Mouse (Mus musculus) midbrain, embryonic 15.5 days (tissue): ENCODE results near the gene Parn. TPM values are rescaled to one million over a fixed set of nuclear protein-coding genes. Genes with fewer than 3 reads are reported as not detected.
"Not testable (repeated sequence)": the region's sequence is repeated elsewhere in the genome, so short reads cannot be mapped to it uniquely, and the experiment has no call there.

ENCODE experiments used
- ATAC-seq: fragments of 200-750 bp; cut with Nextera tagmentation; replicated peaks from 2 replicates; pipeline ENCODE4 v1.8.0; 2017; ENCODE audit warnings: moderate TSS enrichment
- H3K27ac ChIP-seq: fragments of 300-500 bp; sonication (generic); 2 replicates; pipeline ENCODE4 v1.5.1; 2015; ENCODE audit warnings: mild to moderate bottlenecking, inconsistent platforms
- H3K27me3 ChIP-seq: fragments of 300-500 bp; sonication (generic); replicated peaks from 2 replicates; pipeline ENCODE4 v1.6.1; 2015; ENCODE audit warnings: inconsistent platforms
- H3K36me3 ChIP-seq: fragments of 300-500 bp; sonication (generic); replicated peaks from 2 replicates; pipeline ENCODE4 v1.6.1; 2015; ENCODE audit warnings: inconsistent platforms
- H3K4me1 ChIP-seq: fragments of 300-500 bp; sonication (generic); 2 replicates; pipeline ENCODE4 v1.6.1; 2015; ENCODE audit warnings: inconsistent platforms
- H3K4me2 ChIP-seq: fragments of 300-500 bp; sonication (generic); 2 replicates; pipeline ENCODE4 v1.6.1; 2015; ENCODE audit warnings: inconsistent platforms, mild to moderate bottlenecking, moderate library complexity
- H3K4me3 ChIP-seq: fragments of 300-500 bp; sonication (generic); 2 replicates; pipeline ENCODE4 v1.5.1; 2015; ENCODE audit warnings: mild to moderate bottlenecking, inconsistent platforms
- H3K9ac ChIP-seq: fragments of 300-500 bp; sonication (generic); 2 replicates; pipeline ENCODE4 v1.6.1; 2015; ENCODE audit warnings: mild to moderate bottlenecking, inconsistent platforms
- H3K9me3 ChIP-seq: fragments of 300-500 bp; sonication (generic); 2 replicates; pipeline ENCODE4 v1.6.1; 2016; ENCODE audit warnings: inconsistent platforms
- WGBS: fragments of 180-500 bp; shearing (Covaris S2); methylation state at CpG from one replicate; pipeline ENCODE4 v1.1.7; 2015; ENCODE audit warnings: mixed read lengths; 5-methylcytosine and 5-hydroxymethylcytosine counted together
- polyA plus RNA-seq: library from polyadenylated mRNA; unstranded; fragments of >200 nt; fragmentation: Nextera tagmentation; extraction: Ambion mirVana; gene quantifications from 2 replicates; pipeline ENCODE4 v1.2.1, GENCODE M21; 2015

Parn gene
- polyA plus RNA-seq, 1 experiment from 2014 or later = 31.2 TPM

DNA sequence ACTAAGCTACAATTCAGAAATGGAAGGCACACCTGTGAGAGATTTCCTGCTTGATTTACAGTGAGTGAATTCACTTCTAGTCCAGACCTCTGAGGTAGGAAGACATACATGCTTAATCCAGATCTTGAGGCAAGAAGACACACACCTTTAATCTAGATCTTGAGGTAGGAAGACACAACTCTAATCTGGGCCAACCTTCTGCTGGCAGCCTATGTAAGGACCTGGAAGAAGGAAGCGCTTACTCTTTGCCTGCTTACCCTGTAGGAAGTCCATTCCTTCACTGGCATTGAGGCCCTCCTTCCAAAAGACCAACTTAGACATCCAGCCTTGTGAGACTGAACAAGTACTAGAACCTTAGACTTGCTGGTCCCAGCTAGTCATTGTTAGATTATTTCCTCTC is 1.3 kb upstream of the Parn start:
- Histone ChIP-seq H3K4me3 (no peak overlapping the region), H3K9ac (no peak overlapping the region), H3K36me3 (peaks cover 6% of the 10 kb centered on the region; the same call in 1 of the 2 replicates), H3K4me1 (peaks cover 22% of the 10 kb centered on the region), H3K27me3 (no peaks in the 10 kb centered on the region), H3K9me3 (no peaks in the 10 kb centered on the region), H3K27ac (no peak overlapping the region), H3K4me2 (no peak overlapping the region)
- no peak for ATAC-seq
- 97% methylated on average over 1 of the region's 1 CpGs for WGBS

DNA sequence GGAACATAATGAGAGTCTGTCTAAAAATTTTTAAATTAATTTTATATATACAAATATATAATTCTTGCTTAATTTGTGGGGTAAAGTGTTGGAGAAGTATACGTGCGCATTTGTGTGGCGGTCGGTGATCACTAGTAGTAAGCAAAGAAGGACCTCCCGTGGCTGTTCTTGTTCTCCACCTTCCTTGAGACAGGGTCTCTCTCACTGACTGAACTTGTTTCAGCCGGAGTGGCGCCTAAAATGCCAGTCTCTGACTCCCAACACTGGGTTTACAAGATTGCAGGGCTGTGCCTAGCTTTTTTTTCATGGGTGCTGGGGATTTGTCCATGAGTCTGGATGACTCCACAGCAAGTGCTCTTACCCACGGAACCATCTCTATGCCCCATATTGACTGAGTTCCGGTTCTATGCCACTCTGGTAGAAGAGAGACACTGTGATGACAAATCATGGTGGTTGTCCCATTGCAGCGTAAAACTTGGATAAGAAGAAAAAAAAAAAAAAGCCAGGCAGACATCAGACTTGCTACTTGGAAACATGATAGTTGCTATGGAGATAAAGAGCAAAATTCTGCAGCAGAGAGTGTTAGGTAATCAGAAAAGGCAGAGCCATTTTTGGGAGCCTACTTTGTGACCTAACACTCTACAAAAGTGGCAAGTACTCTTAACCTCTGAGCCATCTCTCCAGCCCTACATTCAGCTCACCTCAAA is 585 bp upstream of the Parn start:
- peaks cover 22% of the 10 kb centered on the region for H3K4me1 ChIP-seq
- 0 out of 2 replicates have a peak, but pooled peaks have one; percentile 4 for ATAC-seq
- WGBS = 81% methylated on average over 10 of the region's 10 CpGs

DNA sequence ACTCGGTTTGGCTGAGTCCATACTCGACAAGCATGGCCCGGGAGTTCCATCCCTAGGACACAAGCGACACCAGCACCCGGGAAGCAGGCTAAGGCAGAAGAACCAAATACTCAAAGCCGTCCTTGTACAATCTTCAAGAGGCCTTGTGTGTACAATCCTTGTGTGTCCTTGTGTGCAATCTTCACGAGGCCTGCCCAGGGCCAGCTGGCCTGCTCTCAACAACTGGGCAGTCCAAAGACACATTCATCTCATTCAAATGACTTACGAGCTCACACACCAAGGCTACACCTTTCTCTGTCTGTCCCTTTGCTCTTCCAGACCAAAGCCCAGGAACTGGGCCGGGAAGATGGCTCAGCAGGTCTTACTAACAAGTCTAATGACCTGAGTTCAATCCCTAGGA is 7.2 kb downstream of the Parn start:
- Histone ChIP-seq H3K27me3 (no peaks in the 10 kb centered on the region), H3K9ac (no peak overlapping the region), H3K4me3 (no peak overlapping the region), H3K4me2 (no peak overlapping the region), H3K4me1 (no peaks in the 10 kb centered on the region), H3K27ac (no peak overlapping the region), H3K9me3 (no peaks in the 10 kb centered on the region), H3K36me3 (peaks cover 19% of the 10 kb centered on the region; the same call in 1 of the 2 replicates)
- 94% methylated on average over 9 of the region's 9 CpGs for WGBS
- ATAC-seq = no peak

More for the DNA sequence above, 585 bp upstream of the Parn start:
- H3K4me2 ChIP-seq = peak overlapping the region; percentile 83
- peaks cover 7% of the 10 kb centered on the region; the same call in 1 of the 2 replicates for H3K36me3 ChIP-seq
- peak overlapping the region; percentile 74 for H3K27ac ChIP-seq
- peak overlapping the region; percentile 70 for H3K4me3 ChIP-seq
- H3K27me3 ChIP-seq = no peaks in the 10 kb centered on the region
- H3K9me3 ChIP-seq = no peaks in the 10 kb centered on the region
- H3K9ac ChIP-seq = no peak overlapping the region; the same call in 1 of the 2 replicates

DNA sequence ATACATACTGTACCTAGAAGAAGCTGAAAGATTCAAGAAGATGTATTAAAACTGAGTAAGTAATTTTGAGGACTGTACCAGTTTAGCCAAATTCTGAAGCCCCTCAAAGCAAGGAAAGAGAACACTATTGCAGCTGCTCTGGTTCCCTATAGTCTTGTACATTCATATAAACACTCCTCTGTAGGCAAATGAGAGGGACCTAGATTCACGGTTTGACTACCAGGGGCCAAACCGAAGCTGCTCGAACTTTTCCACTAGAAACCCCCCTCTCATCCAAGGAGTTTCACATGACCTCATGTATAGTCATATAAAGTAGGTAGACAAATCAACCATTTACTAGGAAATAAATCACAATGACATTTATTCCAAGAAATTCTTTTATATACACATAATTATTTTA is 9.1 kb downstream of the Parn start:
- 96% methylated on average over 3 of the region's 3 CpGs for WGBS
- no peak for ATAC-seq
- Histone ChIP-seq H3K27me3 (no peaks in the 10 kb centered on the region), H3K27ac (no peak overlapping the region), H3K9ac (no peak overlapping the region), H3K9me3 (no peaks in the 10 kb centered on the region), H3K36me3 (peaks cover 20% of the 10 kb centered on the region), H3K4me1 (no peaks in the 10 kb centered on the region), H3K4me2 (no peak overlapping the region), H3K4me3 (no peak overlapping the region)

DNA sequence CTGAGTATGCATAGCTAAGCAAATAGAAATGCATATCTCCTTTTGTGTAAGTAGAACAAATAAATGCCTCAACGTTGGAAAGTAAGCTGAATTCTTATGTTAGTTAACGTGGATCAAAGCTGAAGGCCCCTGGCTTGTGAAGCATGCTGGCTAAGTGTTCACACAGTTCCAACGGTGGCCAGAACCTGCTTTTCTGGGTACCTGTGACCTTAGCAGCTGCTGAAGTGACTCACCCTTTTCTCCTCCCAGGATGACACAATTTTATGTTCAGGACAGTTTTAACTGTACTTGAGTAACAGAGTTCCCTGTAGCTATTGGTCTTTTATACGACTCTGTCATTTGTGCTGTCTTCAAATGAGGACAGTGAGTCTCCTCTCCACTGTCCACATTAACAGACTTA is 22.0 kb downstream of the Parn start:
- no peak for ATAC-seq
- no peak overlapping the region for H3K4me3 ChIP-seq
- H3K36me3 ChIP-seq = peaks cover 14% of the 10 kb centered on the region
- H3K9ac ChIP-seq = no peak overlapping the region
- no peak overlapping the region for H3K4me2 ChIP-seq
- H3K4me1 ChIP-seq = no peaks in the 10 kb centered on the region
- no peak overlapping the region for H3K27ac ChIP-seq
- 92% methylated on average over 4 of the region's 4 CpGs for WGBS
- H3K9me3 ChIP-seq = no peaks in the 10 kb centered on the region
- H3K27me3 ChIP-seq = no peaks in the 10 kb centered on the region

DNA sequence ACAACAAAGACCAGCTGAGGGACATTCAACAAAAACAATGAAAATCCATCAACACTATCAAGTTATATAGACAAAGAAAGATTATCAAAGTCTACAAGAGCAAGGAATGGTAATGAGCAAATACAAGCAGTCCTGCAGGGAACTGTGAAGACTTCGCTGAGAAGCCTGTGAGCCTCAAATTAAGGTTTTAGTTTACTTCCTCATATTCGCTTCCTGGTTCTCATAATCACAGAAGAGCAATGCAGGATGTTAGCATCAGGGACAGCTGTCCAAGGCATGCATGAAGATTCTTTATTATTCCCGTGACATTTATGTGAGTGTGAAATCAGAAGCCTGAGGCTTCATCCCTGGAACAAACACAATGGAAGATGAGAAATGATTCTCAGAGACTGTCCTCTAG is 23.5 kb downstream of the Parn start:
- whole genome bisulfite sequencing = 91% methylated on average over 3 of the region's 3 CpGs
- ATAC-seq = no peak
- Histone ChIP-seq H3K4me2 (no peak overlapping the region), H3K4me1 (no peaks in the 10 kb centered on the region), H3K4me3 (no peak overlapping the region), H3K27ac (no peak overlapping the region), H3K9me3 (no peaks in the 10 kb centered on the region), H3K9ac (no peak overlapping the region), H3K27me3 (no peaks in the 10 kb centered on the region), H3K36me3 (peaks cover 6% of the 10 kb centered on the region; the same call in 1 of the 2 replicates)

DNA sequence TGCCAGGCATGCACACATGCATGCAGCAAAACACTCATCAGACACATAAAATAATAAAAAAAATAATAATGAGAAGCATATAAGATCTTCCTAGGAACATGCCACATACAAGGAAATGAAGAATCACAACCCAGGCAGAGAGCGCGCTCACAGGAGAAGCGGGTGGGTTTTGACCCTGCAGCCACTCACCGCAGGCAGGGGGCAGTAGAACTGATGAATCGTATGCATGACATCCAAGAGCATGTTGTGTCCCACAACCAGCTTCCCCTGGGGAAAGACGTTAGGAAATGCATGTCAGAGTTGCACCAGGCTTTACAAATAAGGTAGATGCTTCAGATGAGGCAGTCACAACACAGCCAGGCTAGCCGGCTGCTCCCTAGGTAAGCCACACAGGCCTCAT is 27.9 kb downstream of the Parn start:
- no peaks in the 10 kb centered on the region for H3K36me3 ChIP-seq
- H3K27me3 ChIP-seq = no peaks in the 10 kb centered on the region
- H3K27ac ChIP-seq = no peak overlapping the region
- no peak overlapping the region for H3K9ac ChIP-seq
- no peak overlapping the region for H3K4me3 ChIP-seq
- 75% methylated on average over 7 of the region's 7 CpGs for WGBS
- no peaks in the 10 kb centered on the region for H3K4me1 ChIP-seq
- H3K4me2 ChIP-seq = no peak overlapping the region
- H3K9me3 ChIP-seq = no peaks in the 10 kb centered on the region
- ATAC-seq = no peak

DNA sequence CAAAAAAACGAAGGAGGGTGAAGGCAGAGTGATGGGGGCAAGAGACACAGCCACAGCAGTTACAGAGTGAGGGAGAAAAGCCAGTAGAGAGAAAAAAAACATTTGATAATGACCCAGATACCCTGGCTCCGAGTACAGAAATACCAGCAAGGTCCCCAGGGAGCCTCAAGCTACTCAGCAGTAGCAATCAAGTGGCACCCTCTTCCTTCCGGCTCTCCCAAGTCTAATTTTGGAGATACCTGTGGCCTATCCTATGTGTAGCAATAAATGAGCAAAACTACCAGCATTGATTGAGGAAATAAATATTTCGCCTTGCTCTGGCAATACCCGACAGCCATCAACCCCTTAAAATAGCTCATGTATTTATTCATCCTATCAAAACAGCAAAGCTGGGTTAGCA is 28.5 kb downstream of the Parn start:
- 88% methylated on average over 5 of the region's 5 CpGs for WGBS
- Histone ChIP-seq H3K4me2 (no peak overlapping the region), H3K9ac (no peak overlapping the region), H3K36me3 (no peaks in the 10 kb centered on the region; the same call in 1 of the 2 replicates), H3K4me3 (no peak overlapping the region), H3K4me1 (no peaks in the 10 kb centered on the region), H3K9me3 (no peaks in the 10 kb centered on the region), H3K27me3 (no peaks in the 10 kb centered on the region), H3K27ac (no peak overlapping the region)
- ATAC-seq = no peak

DNA sequence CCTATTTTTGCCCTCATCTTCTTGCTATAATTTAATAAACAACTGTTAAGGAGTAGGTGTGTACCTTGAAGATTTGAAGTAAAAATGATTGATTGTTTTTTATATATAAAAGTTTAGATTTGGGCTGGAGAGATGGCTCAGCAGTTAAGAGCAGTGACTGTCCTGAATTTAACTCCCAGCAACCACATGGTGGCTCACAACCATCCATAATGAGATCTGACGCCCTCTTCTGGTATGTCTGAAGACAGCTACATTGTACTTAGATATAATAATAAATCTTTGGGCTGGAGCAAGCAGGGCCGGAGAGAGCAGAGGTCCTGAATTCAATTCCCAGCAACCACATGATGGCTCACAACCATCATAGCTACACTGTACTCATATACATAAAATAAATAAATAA is 29.8 kb downstream of the Parn start:
- H3K9me3 ChIP-seq, H3K9ac ChIP-seq, ATAC-seq, H3K27me3 ChIP-seq, H3K4me3 ChIP-seq, H3K36me3 ChIP-seq, H3K27ac ChIP-seq, H3K4me1 ChIP-seq, H3K4me2 ChIP-seq: not testable (repeated sequence)
- 36% methylated on average over 2 of the region's 2 CpGs for WGBS

DNA sequence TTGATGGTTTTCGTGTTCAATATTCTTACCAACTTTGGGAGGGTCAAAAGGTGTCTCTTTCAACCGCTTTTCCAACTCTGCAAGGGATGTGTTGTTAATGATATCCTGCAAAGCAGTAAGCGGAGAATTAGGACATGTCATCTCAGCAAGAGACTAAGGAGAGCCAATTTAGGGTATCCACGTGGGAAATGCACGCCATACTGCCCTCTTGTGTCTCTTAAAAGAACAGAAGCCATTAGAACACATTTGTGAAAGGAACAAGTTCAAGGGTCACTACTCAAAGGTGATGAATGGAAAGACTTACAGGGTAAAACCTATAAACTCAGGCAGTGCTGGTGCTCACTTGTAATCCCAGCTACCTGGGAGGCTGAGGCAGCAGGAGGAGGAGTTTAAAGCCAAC is 39.6 kb downstream of the Parn start:
- H3K4me2 ChIP-seq = no peak overlapping the region
- no peak overlapping the region for H3K4me3 ChIP-seq
- no peak overlapping the region for H3K9ac ChIP-seq
- no peaks in the 10 kb centered on the region for H3K9me3 ChIP-seq
- WGBS = 45% methylated on average over 5 of the region's 5 CpGs
- H3K27ac ChIP-seq = no peak overlapping the region
- no peaks in the 10 kb centered on the region for H3K4me1 ChIP-seq
- H3K36me3 ChIP-seq = no peaks in the 10 kb centered on the region; the same call in 1 of the 2 replicates
- no peaks in the 10 kb centered on the region for H3K27me3 ChIP-seq
- no peak for ATAC-seq

DNA sequence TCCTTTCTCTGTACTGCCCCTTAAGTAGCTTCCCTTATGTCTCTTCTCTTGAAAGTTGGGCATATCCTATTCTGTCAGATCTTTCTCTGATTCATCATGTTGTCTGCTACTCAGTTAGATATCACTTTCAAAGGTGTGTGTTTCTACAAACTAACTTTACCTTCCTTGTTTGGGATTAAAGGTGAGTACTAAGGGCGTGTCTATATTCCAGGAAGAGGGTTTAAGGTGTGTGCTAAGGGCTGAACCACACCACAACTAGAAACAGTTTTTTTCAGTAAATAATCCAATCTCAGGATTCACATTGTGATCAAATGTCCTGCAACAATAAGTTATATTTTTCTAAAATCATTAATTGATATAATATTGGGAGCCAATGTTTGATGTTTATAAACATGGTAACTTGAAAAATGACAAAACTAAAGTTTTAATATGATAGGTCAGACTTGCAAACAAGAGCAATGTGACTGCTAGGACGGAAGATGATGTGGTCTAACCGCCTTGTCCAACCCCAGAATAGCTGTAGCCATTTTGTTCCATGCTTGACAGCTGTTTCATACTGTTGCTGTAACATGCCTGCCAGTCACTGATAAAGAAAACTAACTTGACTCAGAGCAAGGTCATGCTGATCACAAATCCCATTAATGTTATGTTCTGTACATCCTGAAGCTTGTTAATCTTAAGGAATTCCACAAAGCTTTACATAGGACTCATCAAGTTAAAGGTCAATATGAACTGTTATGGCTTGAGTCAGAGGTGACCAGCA is 46.0 kb downstream of the Parn start:
- no peak overlapping the region for H3K27ac ChIP-seq
- 89% methylated on average over 3 of the region's 3 CpGs for WGBS
- H3K27me3 ChIP-seq = no peaks in the 10 kb centered on the region
- no peaks in the 10 kb centered on the region; the same call in 1 of the 2 replicates for H3K36me3 ChIP-seq
- H3K4me3 ChIP-seq = no peak overlapping the region
- H3K4me2 ChIP-seq = no peak overlapping the region
- ATAC-seq = no peak
- no peak overlapping the region for H3K9ac ChIP-seq
- no peaks in the 10 kb centered on the region for H3K4me1 ChIP-seq
- H3K9me3 ChIP-seq = no peaks in the 10 kb centered on the region

DNA sequence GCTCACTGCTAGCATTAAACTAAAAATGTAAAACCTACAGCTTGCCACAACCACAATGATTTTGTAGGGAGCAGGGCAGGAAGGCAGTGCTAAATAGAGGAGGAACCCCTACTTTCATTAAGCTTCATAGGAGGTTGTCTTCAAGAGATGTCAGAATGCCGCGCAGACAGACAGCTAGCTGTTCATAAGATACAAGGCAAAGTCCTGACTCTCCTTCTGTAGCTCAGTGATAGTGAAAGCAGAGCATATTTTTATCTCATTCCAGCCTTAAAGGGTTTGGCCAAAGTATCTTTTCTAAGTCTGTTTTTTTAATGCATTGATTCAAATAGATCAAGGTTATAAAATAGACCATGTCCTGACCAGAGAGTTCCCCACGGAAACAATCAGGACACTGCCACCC is 47.8 kb downstream of the Parn start:
- no peak for ATAC-seq
- Histone ChIP-seq H3K27me3 (no peaks in the 10 kb centered on the region), H3K9me3 (no peaks in the 10 kb centered on the region), H3K4me2 (no peak overlapping the region), H3K4me1 (no peaks in the 10 kb centered on the region), H3K36me3 (no peaks in the 10 kb centered on the region), H3K4me3 (no peak overlapping the region), H3K9ac (no peak overlapping the region), H3K27ac (no peak overlapping the region)
- 94% methylated on average over 3 of the region's 3 CpGs for WGBS

DNA sequence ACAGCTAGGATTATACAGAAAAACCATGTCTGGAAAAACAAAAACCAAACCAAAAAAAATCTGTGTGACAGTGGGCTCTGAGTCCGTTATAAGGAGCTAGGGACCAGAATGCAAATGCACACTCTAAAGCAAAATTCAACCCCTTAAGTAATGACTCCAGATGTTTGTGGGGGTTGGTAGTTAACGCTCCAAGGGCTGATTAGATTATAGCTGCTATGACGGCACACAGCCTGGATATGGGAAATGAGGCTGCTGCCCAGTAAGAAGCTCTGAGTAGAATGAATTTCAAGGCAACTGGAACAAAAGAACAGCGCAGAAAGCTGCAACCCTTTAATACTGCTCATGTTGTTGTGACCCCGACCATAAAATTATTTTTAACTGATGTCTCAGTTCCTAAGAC is 52.7 kb downstream of the Parn start:
- no peak overlapping the region for H3K4me2 ChIP-seq
- no peaks in the 10 kb centered on the region for H3K9me3 ChIP-seq
- no peaks in the 10 kb centered on the region for H3K36me3 ChIP-seq
- ATAC-seq = no peak
- 71% methylated on average over 5 of the region's 5 CpGs for WGBS
- no peak overlapping the region for H3K27ac ChIP-seq
- no peaks in the 10 kb centered on the region for H3K4me1 ChIP-seq
- H3K27me3 ChIP-seq = no peaks in the 10 kb centered on the region
- H3K9ac ChIP-seq = no peak overlapping the region
- no peak overlapping the region for H3K4me3 ChIP-seq
